Mouse (Mus musculus): ENCODE data around the gene Pik3ap1.

- no peak for TF ChIP-seq CTCF (conservative IDR thresholded peaks at IDR 0.05; ENCODE audit: low read length)
- no peak for TF ChIP-seq POU5F1 (IDR thresholded peaks at IDR 0.05; ENCODE audit: borderline replicate concordance, low read length)
Observed at GRCm38 (mm10) chr19:41270151-41270727, 114.7 kb downstream of the Pik3ap1 start.
